Mouse (Mus musculus): ENCODE results near the gene Map3k11.
"Not testable (repeated sequence)": the region's sequence is repeated elsewhere in the genome, so short reads cannot be mapped to it uniquely, and the experiment has no call there.

Gene Map3k11

GRCm38 (mm10) chr19:5665465-5665864 is 23.1 kb upstream of the Map3k11 start:
- DNase-seq (ENCODE audit: low read depth, low spot score): no peak

DNA sequence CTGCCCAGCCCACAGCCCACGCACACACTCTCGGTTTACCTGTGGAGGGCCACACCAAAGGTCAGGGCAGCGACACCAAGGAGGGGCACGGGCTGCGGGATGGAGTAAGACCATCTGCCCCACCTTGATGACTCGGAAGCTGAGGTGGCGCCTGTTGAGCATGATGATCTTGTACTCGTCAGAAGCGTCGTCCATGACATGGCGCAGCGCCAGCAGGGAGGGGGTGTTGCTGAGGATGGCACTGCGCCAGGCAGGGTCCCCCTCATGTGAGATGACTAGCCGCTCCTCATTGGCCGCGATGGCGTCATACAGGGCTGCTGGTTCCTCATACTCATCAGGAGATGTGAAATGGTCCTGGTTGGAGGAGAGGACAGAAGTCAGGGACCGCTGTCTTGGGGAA is 22.2 kb upstream of the Map3k11 start:
- no peak for DNase-seq (ENCODE audit: low read depth, low spot score)

- no peak for DNase-seq (ENCODE audit: low read depth, low spot score)
Measured at GRCm38 (mm10) chr19:5668372-5668771, 20.2 kb upstream of the Map3k11 start.

GRCm38 (mm10) chr19:5680432-5680831 is 8.1 kb upstream of the Map3k11 start:
- DNase-seq (ENCODE audit: low read depth, low spot score): no peak

- no peak for DNase-seq (ENCODE audit: low read depth, low spot score)
Measured at GRCm38 (mm10) chr19:5684236-5684635, 4.3 kb upstream of the Map3k11 start.

DNA sequence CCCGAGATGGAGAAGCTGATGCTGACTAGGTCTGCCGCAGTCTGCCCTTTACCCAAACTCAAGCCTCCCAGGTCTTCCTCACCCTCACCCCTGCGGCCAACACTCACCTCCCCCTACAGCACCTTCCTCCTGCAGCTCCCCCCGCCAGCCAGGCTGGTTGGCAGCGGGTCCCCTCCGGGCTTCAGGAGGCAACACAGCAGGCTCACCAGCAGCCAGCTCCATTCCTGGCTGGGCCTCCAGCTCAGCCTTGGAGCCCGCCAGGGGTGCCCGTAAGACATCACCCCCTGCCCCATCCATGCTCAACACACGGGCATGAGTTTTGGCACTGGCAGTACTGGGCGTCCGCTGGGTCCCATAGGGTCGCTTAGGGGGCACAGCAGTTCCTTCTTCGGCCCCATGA is 3.6 kb upstream of the Map3k11 start:
- no peak for DNase-seq (ENCODE audit: low read depth, low spot score)

DNA sequence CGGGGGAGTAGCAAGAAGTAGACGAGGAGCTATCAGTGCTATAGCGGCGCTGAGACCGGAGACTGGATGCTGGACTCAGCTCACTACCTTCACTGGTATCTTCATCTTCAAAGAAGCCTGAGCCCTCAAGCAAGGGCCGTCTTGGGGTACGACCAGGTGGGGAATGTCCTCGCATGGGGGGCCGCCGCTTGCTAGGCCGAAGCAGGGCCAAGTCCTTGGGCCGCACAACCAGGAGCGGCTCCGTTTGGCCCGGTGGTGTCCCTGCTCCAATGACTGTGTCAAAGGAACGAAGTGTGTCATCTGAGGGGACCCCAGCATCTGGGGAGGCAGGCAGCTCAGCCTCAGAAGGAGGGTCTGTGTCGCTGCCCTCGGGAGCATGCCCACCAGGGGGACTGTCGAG is 3.1 kb upstream of the Map3k11 start:
- no peak for DNase-seq (ENCODE audit: low read depth, low spot score)

GRCm38 (mm10) chr19:5685861-5686260 is 2.7 kb upstream of the Map3k11 start:
- DNase-seq (ENCODE audit: low read depth, low spot score): no peak

DNA sequence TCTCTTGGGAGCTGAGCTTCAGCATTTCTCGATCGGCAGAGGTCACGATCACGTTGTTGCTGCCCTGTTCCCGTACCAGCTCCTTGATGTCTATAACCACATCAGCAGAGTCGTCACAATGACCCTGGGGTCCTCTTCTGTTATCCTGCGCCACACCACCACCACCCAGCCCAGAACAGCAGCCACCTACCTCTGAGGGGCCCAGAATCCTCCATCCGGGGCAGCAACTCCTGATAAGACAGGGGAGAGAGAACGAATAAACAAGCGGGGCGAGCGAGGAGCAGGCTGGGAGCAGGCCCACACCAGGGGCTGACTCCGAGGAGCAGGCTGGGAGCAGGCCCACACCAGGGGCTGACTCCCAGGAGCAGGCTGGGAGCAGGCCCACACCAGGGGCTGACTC is 2.1 kb upstream of the Map3k11 start:
- DNase-seq (ENCODE audit: low read depth, low spot score): no peak

DNA sequence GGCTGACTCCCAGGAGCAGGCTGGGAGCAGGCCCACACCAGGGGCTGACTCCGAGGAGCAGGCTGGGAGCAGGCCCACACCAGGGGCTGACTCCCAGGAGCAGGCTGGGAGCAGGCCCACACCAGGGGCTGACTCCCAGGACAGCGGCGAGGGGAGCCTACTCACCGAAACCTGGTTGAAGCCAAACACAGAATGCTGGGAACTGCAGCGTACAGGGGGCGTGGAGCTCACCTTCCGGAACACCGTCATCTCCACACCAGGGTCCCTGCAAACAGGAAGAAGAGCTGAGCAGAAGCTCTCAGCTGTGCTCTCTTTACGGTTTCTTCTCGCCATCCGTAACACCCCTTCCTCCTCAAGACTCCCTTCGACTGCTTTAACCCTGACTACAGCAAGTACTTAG is 1.6 kb upstream of the Map3k11 start:
- not testable (repeated sequence) for DNase-seq (ENCODE audit: low read depth, low spot score)

- DNase-seq (ENCODE audit: low read depth, low spot score): no peak
Measured at GRCm38 (mm10) chr19:5687738-5688137, 804 bp upstream of the Map3k11 start.

- DNase-seq (ENCODE audit: low read depth, low spot score): no peak
Measured at GRCm38 (mm10) chr19:5689088-5689428, 516 bp downstream of the Map3k11 start.

- DNase-seq (ENCODE audit: low read depth, low spot score): peak; percentile 94
Measured at GRCm38 (mm10) chr19:5689565-5690342, 1.2 kb downstream of the Map3k11 start.

DNA sequence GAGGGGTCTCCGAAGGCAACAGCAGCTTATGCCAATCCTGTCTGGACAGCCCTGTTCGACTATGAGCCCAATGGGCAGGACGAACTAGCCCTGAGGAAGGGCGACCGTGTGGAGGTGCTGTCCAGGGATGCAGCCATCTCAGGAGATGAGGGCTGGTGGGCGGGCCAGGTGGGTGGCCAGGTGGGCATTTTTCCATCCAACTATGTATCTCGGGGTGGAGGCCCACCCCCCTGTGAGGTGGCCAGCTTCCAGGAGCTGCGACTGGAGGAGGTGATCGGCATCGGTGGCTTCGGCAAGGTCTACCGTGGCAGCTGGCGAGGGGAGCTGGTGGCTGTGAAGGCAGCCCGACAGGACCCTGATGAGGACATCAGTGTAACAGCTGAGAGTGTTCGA is 1.8 kb downstream of the Map3k11 start:
- DNase-seq (ENCODE audit: low read depth, low spot score): peak; percentile 24

DNA sequence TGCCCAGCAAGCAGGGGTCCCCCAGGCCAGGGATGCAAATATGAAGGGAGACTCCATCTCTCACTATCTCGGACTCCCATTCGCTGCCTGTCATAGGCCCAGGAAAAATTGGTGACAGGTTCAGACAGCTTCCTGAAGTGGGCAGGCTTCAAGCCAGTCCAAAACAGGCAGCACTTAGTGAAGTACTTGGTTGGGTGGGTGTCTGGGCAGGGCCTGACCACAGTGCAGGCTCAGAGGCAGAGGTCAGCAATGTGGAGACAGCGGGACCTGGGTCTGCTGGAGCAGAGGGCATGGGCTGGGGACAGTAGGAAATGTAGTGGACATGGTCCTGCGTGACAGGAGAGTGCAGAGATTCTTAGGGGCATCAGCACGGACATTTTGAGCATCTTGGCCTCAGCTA is 3.1 kb downstream of the Map3k11 start:
- no peak for DNase-seq (ENCODE audit: low read depth, low spot score)

GRCm38 (mm10) chr19:5692086-5692912 is 3.8 kb downstream of the Map3k11 start:
- no peak for DNase-seq (ENCODE audit: low read depth, low spot score)

GRCm38 (mm10) chr19:5692913-5693396 is 4.4 kb downstream of the Map3k11 start:
- DNase-seq (ENCODE audit: low read depth, low spot score): no peak

DNA sequence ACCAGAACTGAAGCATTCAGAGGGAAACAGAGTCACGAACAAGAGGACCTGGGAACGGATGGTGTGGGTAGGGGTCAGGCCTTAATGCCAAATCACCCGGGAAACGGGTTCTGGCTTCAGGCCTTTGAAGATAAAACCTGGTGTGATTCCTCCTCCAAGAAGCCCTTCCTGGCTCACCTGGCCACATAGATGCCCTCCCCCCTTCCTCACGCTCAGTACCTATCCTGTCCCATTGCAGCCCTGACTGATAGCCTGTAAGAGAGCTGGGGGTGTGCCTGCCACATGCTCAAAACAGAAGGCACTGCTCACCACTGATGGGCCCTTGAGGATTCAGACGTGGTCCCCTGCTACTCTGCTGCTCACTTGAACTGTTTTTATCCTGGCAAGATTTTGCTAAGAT is 5.3 kb downstream of the Map3k11 start:
- no peak for DNase-seq (ENCODE audit: low read depth, low spot score)

GRCm38 (mm10) chr19:5695849-5696462 is 7.4 kb downstream of the Map3k11 start:
- no peak for DNase-seq (ENCODE audit: low read depth, low spot score)

DNA sequence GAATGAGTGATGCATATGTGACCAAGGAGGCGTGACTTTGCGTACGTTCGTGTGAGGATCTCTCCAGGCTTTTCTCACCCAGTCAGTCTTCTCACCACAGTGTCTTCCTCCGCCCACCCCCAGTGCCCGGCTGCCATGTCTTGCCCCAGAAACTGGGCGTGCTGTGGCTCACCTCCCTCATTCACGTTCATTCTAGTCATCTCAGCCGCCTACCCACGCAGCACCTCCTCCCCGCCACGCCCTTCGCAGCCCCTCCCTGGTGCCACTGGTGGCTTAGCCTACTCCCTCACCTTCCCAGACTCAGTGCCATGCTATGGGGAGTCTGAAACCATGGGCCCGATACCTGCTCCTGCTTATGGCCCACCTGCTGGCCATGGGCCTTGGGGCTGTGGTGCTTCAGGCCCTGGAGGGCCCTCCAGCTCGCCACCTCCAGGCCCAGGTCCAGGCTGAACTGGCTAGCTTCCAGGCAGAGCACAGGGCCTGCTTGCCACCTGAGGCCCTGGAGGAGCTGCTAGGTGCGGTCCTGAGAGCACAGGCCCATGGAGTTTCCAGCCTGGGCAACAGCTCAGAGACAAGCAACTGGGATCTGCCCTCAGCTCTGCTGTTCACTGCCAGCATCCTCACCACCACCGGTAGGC is 15.7 kb downstream of the Map3k11 start, which contains the start of gene Kcnk7:
TSS of gene Kcnk7 (plus strand) at position 205 of the 638 bp plus-strand sequence.
- DNase-seq (ENCODE audit: low read depth, low spot score): peak; percentile 84

- DNase-seq (ENCODE audit: low read depth, low spot score): peak; percentile 84
Measured at GRCm38 (mm10) chr19:5704801-5705571, 16.4 kb downstream of the Map3k11 start.
